10 mouse cellular contexts compared by ENCODE assay signal in the genomic region with DNA sequence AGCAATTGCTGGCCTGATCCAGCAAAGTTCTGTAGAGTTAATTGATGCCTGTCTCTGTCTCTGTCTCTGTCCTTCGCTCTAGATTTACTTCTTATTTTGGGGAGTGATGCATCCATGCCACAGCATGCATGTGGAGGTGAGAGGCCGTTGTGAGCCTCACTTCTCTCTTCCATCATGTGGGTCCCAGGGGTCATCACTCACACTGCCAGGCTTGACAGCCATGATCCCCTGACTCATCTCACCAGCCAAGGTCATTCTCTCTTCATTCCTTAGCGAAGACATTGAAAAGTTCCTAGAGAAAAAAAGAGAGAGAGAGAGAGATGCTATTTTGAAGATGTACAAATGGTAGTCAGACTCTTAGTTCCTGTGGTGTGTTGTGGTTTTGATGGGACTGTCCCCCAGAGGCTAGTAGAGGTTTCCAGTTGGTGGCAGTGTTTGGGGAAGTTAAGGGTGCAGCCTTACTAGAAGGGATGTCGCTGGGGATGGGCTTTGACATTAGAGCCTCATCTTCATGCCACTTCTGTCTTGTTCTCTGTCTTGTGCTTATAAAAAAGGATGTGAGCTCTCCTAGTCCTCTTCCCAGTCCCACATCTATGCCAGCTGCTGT.
A peak's percentile ranks its signal among the peaks of the same experiment; 100 is the strongest.
DNase-seq lines count a peak whose midpoint lies in the region; ATAC-seq lines count a peak whose summit lies in the region.
"Had no signal": no experiment of that assay in that cellular context is flagged by ENCODE, and none has a peak within 500 bp of the region (broad histone marks: within the 10 kb centered on the region; RNA-seq: fewer than 3 reads in every experiment).

No protein-coding gene starts in this region.

- no peak for ATAC-seq in neural tube, embryonic 13.5 days (ENCODE audit: low read depth)
- ATAC-seq in neural tube, embryonic 15.5 days (ENCODE audit: low FRiP score) = no peak
- ATAC-seq in megakaryocyte, adult 5-6 weeks (ENCODE audit: poor library complexity, severe bottlenecking) = peak; percentile 87

- no peak overlapping the region for H3K9ac ChIP-seq in neural tube, embryonic 13.5 days
- H3K9ac ChIP-seq in neural tube, embryonic 15.5 days (replicated peaks) = no peak overlapping the region
- H3K9ac ChIP-seq: lung, embryonic 15.5 days had no signal

- no peak overlapping the region for H3K4me3 ChIP-seq in neural tube, embryonic 13.5 days
- no peak overlapping the region for H3K4me3 ChIP-seq in neural tube, embryonic 15.5 days (replicated peaks)
- H3K4me3 ChIP-seq: erythroblast, embryonic 14.5 days; lung, embryonic 15.5 days had no signal

- no peaks in the 10 kb centered on the region for H3K27me3 ChIP-seq in neural tube, embryonic 13.5 days
- H3K27me3 ChIP-seq in neural tube, embryonic 15.5 days (replicated peaks) = no peaks in the 10 kb centered on the region
- H3K27me3 ChIP-seq: lung, embryonic 15.5 days had no signal

- WGBS in neural tube, embryonic 13.5 days = 90% methylated on average over 4 of the region's 4 CpGs
- WGBS in neural tube, embryonic 15.5 days = 88% methylated on average over 4 of the region's 4 CpGs

- H3K36me3 ChIP-seq in neural tube, embryonic 13.5 days = peaks cover 39% of the 10 kb centered on the region
- peaks cover 20% of the 10 kb centered on the region for H3K36me3 ChIP-seq in neural tube, embryonic 15.5 days

- 0 out of 2 replicates have a peak overlapping the region, but pooled peaks have one; percentile 9 for H3K27ac ChIP-seq in neural tube, embryonic 13.5 days (replicated peaks)
- no peak overlapping the region for H3K27ac ChIP-seq in neural tube, embryonic 15.5 days (replicated peaks)
- H3K27ac ChIP-seq: lung, embryonic 15.5 days had no signal

- peak; percentile 45 for DNase-seq in adrenal gland, postnatal 14 days
- DNase-seq in cerebellum, postnatal 10 days = no peak
- DNase-seq in kidney, adult 9 months = no peak
- no peak for DNase-seq in thymus, postnatal 25 days
- DNase-seq: kidney, postnatal 4 days had no signal

- H3K4me1 ChIP-seq in neural tube, embryonic 13.5 days (replicated peaks) = peaks cover 29% of the 10 kb centered on the region
- H3K4me1 ChIP-seq in neural tube, embryonic 15.5 days = peaks cover 16% of the 10 kb centered on the region

- H3K4me2 ChIP-seq in neural tube, embryonic 13.5 days = no peak overlapping the region
- H3K4me2 ChIP-seq in neural tube, embryonic 15.5 days = no peak overlapping the region
- H3K4me2 ChIP-seq: lung, embryonic 15.5 days had no signal

- no peaks in the 10 kb centered on the region for H3K9me3 ChIP-seq in neural tube, embryonic 13.5 days
- H3K9me3 ChIP-seq in neural tube, embryonic 15.5 days (replicated peaks) = no peaks in the 10 kb centered on the region
- H3K9me3 ChIP-seq: lung, embryonic 15.5 days had no signal
